Mouse (Mus musculus) midbrain, postnatal 0 days (tissue): ENCODE data around the gene Galp. TPM values are rescaled to one million over a fixed set of nuclear protein-coding genes. Genes with fewer than 3 reads are reported as not detected.
"Not testable (repeated sequence)": the region's sequence is repeated elsewhere in the genome, so short reads cannot be mapped to it uniquely, and the experiment has no call there.

ENCODE experiments used
- ATAC-seq: fragments of 200-750 bp; cut with Nextera tagmentation; 2 replicates; pipeline ENCODE4 v1.8.0; 2017; ENCODE audit warnings: moderate number of reproducible peaks, mild to moderate bottlenecking, moderate TSS enrichment, moderate library complexity; ENCODE audit not compliant: low FRiP score
- DNase-seq: peaks from one replicate; pipeline ENCODE4 v3.0.0-alpha.2; 2015; ENCODE audit warnings: low spot score
- H3K27ac ChIP-seq: fragments of 300-500 bp; sonication (generic); 2 replicates; pipeline ENCODE4 v1.5.1; 2014; ENCODE audit warnings: low read depth, mild to moderate bottlenecking, low read length, mixed read lengths
- H3K27me3 ChIP-seq: fragments of 300-500 bp; sonication (generic); 2 replicates; pipeline ENCODE4 v1.6.1; 2014; ENCODE audit warnings: low read length, control low read depth, mixed read lengths; ENCODE audit not compliant: insufficient read depth
- H3K36me3 ChIP-seq: fragments of 300-500 bp; sonication (generic); 2 replicates; pipeline ENCODE4 v1.6.1; 2014; ENCODE audit warnings: low read length, control low read depth, mixed read lengths; ENCODE audit not compliant: insufficient read depth
- H3K4me1 ChIP-seq: fragments of 300-500 bp; sonication (generic); 2 replicates; pipeline ENCODE4 v1.6.1; 2014; ENCODE audit warnings: mild to moderate bottlenecking, control low read depth, antibody characterized with exemption, low read length, mixed read lengths; ENCODE audit not compliant: insufficient read depth
- H3K4me2 ChIP-seq: fragments of 300-500 bp; sonication (generic); 2 replicates; pipeline ENCODE4 v1.6.1; 2014; ENCODE audit warnings: low read depth, mild to moderate bottlenecking, low read length, mixed read lengths; ENCODE audit not compliant: poor library complexity, severe bottlenecking
- H3K4me3 ChIP-seq: fragments of 300-500 bp; sonication (generic); 2 replicates; pipeline ENCODE4 v1.5.1; 2014; ENCODE audit warnings: low read depth, mild to moderate bottlenecking, low read length, moderate library complexity
- H3K9ac ChIP-seq: fragments of 300-500 bp; sonication (generic); replicated peaks from 2 replicates; pipeline ENCODE4 v1.6.1; 2014; ENCODE audit warnings: mild to moderate bottlenecking, low read length, moderate library complexity, mixed read lengths; ENCODE audit not compliant: poor library complexity, severe bottlenecking
- H3K9me3 ChIP-seq: fragments of 300-500 bp; sonication (generic); 2 replicates; pipeline ENCODE4 v1.6.1; 2016; ENCODE audit warnings: low read length, control low read depth
- CTCF ChIP-seq: IDR thresholded peaks from 2 replicates; pipeline ENCODE4 v1.5.1; 2016; ENCODE audit warnings: antibody characterized with exemption, mild to moderate bottlenecking
- WGBS: fragments of 180-500 bp; shearing (Covaris S2); extraction: QIAGEN DNeasy Blood & Tissue Kit; methylation state at CpG from one replicate; pipeline ENCODE4 v1.1.7; 2014; 5-methylcytosine and 5-hydroxymethylcytosine counted together
- polyA plus RNA-seq: library from polyadenylated mRNA; unstranded; fragments of >200 nt; fragmentation: Nextera tagmentation; extraction: Ambion mirVana; gene quantifications from 2 replicates; pipeline ENCODE4 v1.2.1, GENCODE M21; 2015
- total RNA-seq: library from RNA; depleted of rRNA; stranded (reverse); fragments of >200 nt; gene quantifications from 2 replicates; pipeline ENCODE4 v1.2.3, GENCODE M21; 2014

The Galp gene
- total and polyA plus RNA-seq, 2 experiments from 2014 or later: not detected

GRCm38 (mm10) chr7:6171444-6172005, 25.4 kb upstream of the Galp start:
- H3K27ac ChIP-seq: peak overlapping the region; percentile 79
- peak; percentile 75 for ATAC-seq
- under 1% methylated on average over 24 of the region's 24 CpGs for WGBS
- no peaks in the 10 kb centered on the region for H3K36me3 ChIP-seq
- peak overlapping the region; percentile 66 for H3K4me2 ChIP-seq
- no peaks in the 10 kb centered on the region for H3K27me3 ChIP-seq
- H3K9ac ChIP-seq: peak overlapping the region; percentile 44; the same call in 1 of the 2 replicates
- peak; percentile 78 for TF ChIP-seq CTCF
- no peaks in the 10 kb centered on the region for H3K9me3 ChIP-seq
- peak; percentile 83 for DNase-seq
- no peaks in the 10 kb centered on the region for H3K4me1 ChIP-seq
- peak overlapping the region; percentile 63 for H3K4me3 ChIP-seq

- Histone ChIP-seq H3K4me1 (no peaks in the 10 kb centered on the region), H3K9ac (peak within 1 kb of the TSS; percentile 72), H3K4me3 (peak within 1 kb of the TSS; percentile 63), H3K27ac (peak within 1 kb of the TSS; percentile 79), H3K9me3 (no peaks in the 10 kb centered on the region), H3K36me3 (no peaks in the 10 kb centered on the region), H3K4me2 (peak within 1 kb of the TSS; percentile 74), H3K27me3 (no peaks in the 10 kb centered on the region)
- ATAC-seq (peak; percentile 95), DNase-seq (peak; percentile 100)
- no peak for TF ChIP-seq CTCF
- 1% methylated on average over 36 of the region's 37 CpGs for WGBS
Measured at GRCm38 (mm10) chr7:6172006-6172649, 24.8 kb upstream of the Galp start, which contains the start of gene Zfp444. Gene Zfp444 (plus strand): TSS chr7:6172226.

GRCm38 (mm10) chr7:6172674-6173244, 24.1 kb upstream of the Galp start:
- H3K4me3 ChIP-seq: peak overlapping the region; percentile 63
- peak overlapping the region; percentile 76 for H3K27ac ChIP-seq
- peak overlapping the region; percentile 74 for H3K4me2 ChIP-seq
- no peaks in the 10 kb centered on the region for H3K9me3 ChIP-seq
- H3K36me3 ChIP-seq: no peaks in the 10 kb centered on the region
- DNase-seq (no peak), ATAC-seq (peak; percentile 25)
- H3K9ac ChIP-seq: peak overlapping the region; percentile 72
- no peaks in the 10 kb centered on the region for H3K27me3 ChIP-seq
- no peaks in the 10 kb centered on the region for H3K4me1 ChIP-seq
- no peak for TF ChIP-seq CTCF
- WGBS: under 1% methylated on average over 25 of the region's 28 CpGs

- Histone ChIP-seq H3K4me1 (no peaks in the 10 kb centered on the region), H3K36me3 (no peaks in the 10 kb centered on the region), H3K4me3 (no peak overlapping the region), H3K9ac (no peak overlapping the region), H3K9me3 (no peaks in the 10 kb centered on the region), H3K27ac (no peak overlapping the region), H3K27me3 (no peaks in the 10 kb centered on the region), H3K4me2 (0 out of 2 replicates have a peak overlapping the region, but pooled peaks have one; percentile 74)
- TF ChIP-seq CTCF: no peak
- ATAC-seq: no peak
- 89% methylated on average over 8 of the region's 8 CpGs for WGBS
- DNase-seq: no peak
Measured at GRCm38 (mm10) chr7:6173872-6174271, 23.0 kb upstream of the Galp start.

DNA sequence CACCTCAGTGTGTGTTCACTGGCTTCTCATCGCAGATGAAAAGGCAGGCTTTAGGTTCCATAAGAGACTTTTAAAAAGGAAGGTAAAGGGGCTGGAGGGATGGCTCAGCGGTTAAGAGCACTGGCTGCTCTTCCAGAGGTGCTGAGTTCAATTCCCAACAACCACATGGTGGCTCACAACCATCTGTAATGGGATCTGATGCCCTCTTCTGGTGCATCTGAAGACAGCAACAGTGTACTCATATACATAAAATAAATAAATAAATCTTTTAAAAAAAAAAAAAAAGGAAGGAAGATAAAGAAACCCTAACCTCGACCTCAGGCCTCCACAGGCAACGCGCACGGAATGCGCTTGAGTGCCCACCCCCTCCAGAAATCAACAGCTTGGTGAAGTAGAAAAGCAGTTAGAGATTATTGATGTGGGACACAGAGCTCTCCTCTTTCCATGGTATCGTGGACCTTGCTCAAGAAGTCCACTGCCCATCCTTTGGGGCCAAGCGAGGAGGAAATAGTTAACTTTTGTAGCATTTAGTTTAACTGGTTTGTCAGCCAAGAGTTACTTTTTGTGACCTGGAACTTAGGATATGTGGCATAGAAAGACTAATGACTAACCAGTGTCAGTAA, 22.4 kb upstream of the Galp start:
- peak; percentile 42 for TF ChIP-seq CTCF
- H3K27me3 ChIP-seq, H3K4me1 ChIP-seq, H3K27ac ChIP-seq, ATAC-seq, H3K9ac ChIP-seq, H3K9me3 ChIP-seq, DNase-seq, H3K4me2 ChIP-seq, H3K4me3 ChIP-seq, H3K36me3 ChIP-seq: not testable (repeated sequence)
- 87% methylated on average over 9 of the region's 9 CpGs for WGBS

DNA sequence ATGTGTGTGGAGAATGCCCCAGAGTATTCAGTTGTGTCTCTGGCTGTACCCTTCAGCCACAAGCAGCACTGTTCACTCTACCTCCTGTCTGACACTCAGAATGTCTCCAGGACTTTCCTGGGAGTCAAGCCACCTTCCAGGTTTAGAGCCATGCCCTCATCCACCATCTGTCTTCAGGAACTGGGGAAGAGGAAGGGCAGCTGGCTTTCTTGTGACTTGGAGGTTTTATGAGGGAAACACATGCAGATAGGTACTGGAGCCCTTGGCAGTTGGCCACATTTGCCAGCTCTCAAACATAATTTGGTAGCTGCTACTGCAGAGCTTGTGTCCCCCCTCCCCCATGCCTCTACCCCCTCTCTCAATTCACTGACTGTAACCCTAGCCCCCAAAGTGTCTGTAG, 17.9 kb upstream of the Galp start:
- Histone ChIP-seq H3K9ac (no peak overlapping the region), H3K4me2 (no peak overlapping the region), H3K27ac (no peak overlapping the region), H3K27me3 (no peaks in the 10 kb centered on the region), H3K36me3 (peaks cover 6% of the 10 kb centered on the region), H3K4me1 (no peaks in the 10 kb centered on the region), H3K4me3 (no peak overlapping the region), H3K9me3 (no peaks in the 10 kb centered on the region)
- no peak for TF ChIP-seq CTCF
- ATAC-seq (no peak), DNase-seq (no peak)
